8 mouse cellular contexts compared by ENCODE assay signal in the genomic region with DNA sequence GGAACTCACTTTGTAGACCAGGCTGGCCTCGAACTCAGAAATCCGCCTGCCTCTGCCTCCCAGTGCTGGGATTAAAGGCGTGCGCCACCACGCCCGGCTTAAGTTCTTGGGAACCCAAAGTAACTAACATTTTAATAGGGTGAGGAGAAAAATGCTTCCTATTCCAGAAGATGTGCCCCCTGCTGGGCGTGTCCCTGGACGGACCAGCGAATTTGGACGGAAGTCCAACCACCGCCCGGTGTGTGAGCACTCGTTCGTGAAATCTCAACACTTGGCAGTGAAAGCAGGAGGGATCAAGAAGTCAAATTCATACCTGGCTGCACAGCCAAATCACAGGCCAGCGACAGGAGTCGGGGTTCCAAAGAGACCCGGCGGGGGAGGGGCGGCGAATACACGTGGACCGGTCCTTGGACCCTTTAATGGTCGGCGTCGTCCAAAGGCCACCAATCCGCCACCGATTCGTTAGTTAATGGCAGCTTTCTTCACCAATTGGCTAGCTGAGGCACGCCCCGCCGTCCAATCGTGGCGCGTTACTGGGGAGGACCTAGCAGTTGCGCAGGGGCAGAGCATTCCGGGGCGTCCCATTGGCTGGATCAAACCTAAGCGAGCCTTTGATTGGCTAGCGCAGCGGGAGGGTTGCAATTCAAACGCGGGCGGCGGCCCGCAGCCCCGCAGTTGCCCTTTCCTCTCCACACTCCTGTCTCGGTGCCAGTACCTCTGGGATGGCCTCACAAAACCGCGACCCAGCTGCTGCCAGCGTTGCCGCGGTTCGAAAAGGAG. TPM values are rescaled to one million over a fixed set of nuclear protein-coding genes. Genes with fewer than 3 reads are reported as not detected.
DNase-seq lines count a peak whose midpoint lies in the region; ATAC-seq lines count a peak whose summit lies in the region.

A gene (plus strand): TSS at position 641 of the 780 bp plus-strand sequence.

- peaks cover 61% of the 10 kb centered on the region for H3K36me3 ChIP-seq in intestine, embryonic 14.5 days (ENCODE audit: control insufficient read depth, insufficient read depth, low read length)

- peak; percentile 91 to 94 for DNase-seq in adrenal gland, adult 18-20 months (ENCODE audit: low spot score in 2 of 2)
- peak; percentile 99 for DNase-seq in embryo, embryonic 11 days
- DNase-seq in gastrocnemius, postnatal 25 days: peak; percentile 99
- peak; percentile 98 for DNase-seq in intestine, embryonic 14.5 days (ENCODE audit: low spot score)
- DNase-seq in left cerebral cortex, postnatal 14 days (ENCODE audit: low spot score in 2 of 2): peak; percentile 99
- peak; percentile 98 for DNase-seq in mesoderm, embryonic 11.5 days (ENCODE audit: low read depth, low spot score)
- DNase-seq in right cerebral cortex, postnatal 36 days (ENCODE audit: low spot score in 2 of 2): peak; percentile 96 to 97
- peak; percentile 99 for DNase-seq in yolk sac, embryonic 10.5 days (ENCODE audit: low spot score)

- H3K9me3 ChIP-seq in intestine, embryonic 14.5 days (ENCODE audit: control insufficient read depth, low read length): no peaks in the 10 kb centered on the region

- ATAC-seq in intestine, embryonic 14.5 days (replicated peaks; ENCODE audit: low FRiP score, low TSS enrichment, low read depth): peak; percentile 98

- peak within 1 kb of the TSS; percentile 73 for H3K27ac ChIP-seq in intestine, embryonic 14.5 days (ENCODE audit: low read depth)

- H3K27me3 ChIP-seq in intestine, embryonic 14.5 days (replicated peaks; ENCODE audit: control insufficient read depth, insufficient read depth, low read length): no peaks in the 10 kb centered on the region

- WGBS in intestine, embryonic 14.5 days: 2% methylated on average over 53 of the region's 53 CpGs

- peak within 1 kb of the TSS; percentile 83 for H3K4me2 ChIP-seq in intestine, embryonic 14.5 days (ENCODE audit: low read length)

- peak within 1 kb of the TSS; percentile 98 for H3K4me3 ChIP-seq in intestine, embryonic 14.5 days (ENCODE audit: low read depth, low read length)

- intact Hi-C loops in left cerebral cortex, postnatal 14 days (cut with DNase I): no loop called here

- H3K9ac ChIP-seq in intestine, embryonic 14.5 days (ENCODE audit: low read length): peak within 1 kb of the TSS; percentile 88

- peaks cover 19% of the 10 kb centered on the region for H3K4me1 ChIP-seq in intestine, embryonic 14.5 days (replicated peaks; ENCODE audit: control insufficient read depth, insufficient read depth, low read length)

RNA-seq across cellular contexts. Expression of the gene that starts here (rescaled TPM):
- 1 to 10 TPM; 1.4 to 4.0 TPM for total RNA-seq in adrenal gland, adult 18-20 months (2021)
- 1 to 10 TPM; 1.2 to 1.7 TPM for total RNA-seq in gastrocnemius, postnatal 25 days (2021)
- polyA plus RNA-seq in intestine, embryonic 14.5 days (2014; fragmentation: Nextera tagmentation; extraction: Ambion mirVana): 462 and 476 TPM in 2 replicates
- total RNA-seq in left cerebral cortex, postnatal 14 days (2021): 1 to 10 TPM; 2.0 to 3.0 TPM

Comparison
In these comparisons a context has a peak if more than half of its experiments do, and no peak if none do; other contexts are left out.
1. Peak in every context shown above with its lines: DNase-seq, ATAC-seq, H3K4me3 ChIP-seq and H3K27ac ChIP-seq.